Mouse (Mus musculus) kidney, adult 2 months (tissue): ENCODE results near the gene Calhm2.

Experiments used
- CTCF ChIP-seq: fragments of 200-500 bp; conservative IDR thresholded peaks from 2 replicates; pipeline ENCODE4 v1.5.1; 2011; ENCODE audit warnings: low read depth, mild to moderate bottlenecking, control low read depth, low read length, moderate library complexity, mixed read lengths; ENCODE audit not compliant: insufficient read depth, insufficient read length
- POLR2A ChIP-seq: fragments of 200-500 bp; IDR thresholded peaks from one replicate; pipeline ENCODE4 v1.6.1; 2011; ENCODE audit warnings: low read depth, low read length, control low read depth

DNA sequence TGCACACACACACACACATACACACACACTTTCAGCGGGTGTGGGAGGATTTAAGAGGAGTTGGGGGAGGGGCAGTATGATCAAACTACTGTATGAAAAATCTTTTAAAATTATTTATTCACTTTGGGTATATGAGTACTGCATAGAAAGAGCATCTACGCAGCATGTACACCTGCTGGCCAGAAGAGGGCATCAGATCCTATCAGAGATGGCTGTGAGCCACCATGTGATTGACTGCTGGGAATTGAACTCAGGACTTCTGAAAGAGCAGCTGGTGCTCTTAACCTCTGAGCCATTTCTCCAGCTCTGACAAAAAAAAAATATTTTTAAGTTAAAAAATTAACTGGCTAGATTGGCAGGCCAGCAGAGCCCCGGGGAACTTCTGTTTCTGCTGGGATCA is 36.4 kb upstream of the Calhm2 start:
- no peak for TF ChIP-seq POLR2A
- peak; percentile 62 for TF ChIP-seq CTCF
